Mouse (Mus musculus) liver, postnatal 0 days (tissue): ENCODE measurements around the gene Adgrl2.

Experiments used
- CTCF ChIP-seq: sonication (generic); IDR thresholded peaks from 2 replicates; pipeline ENCODE4 v1.5.1; 2016; ENCODE audit warnings: antibody characterized with exemption, low read depth
- EP300 ChIP-seq: IDR thresholded peaks from 2 replicates; pipeline ENCODE4 v1.6.1; 2016; ENCODE audit warnings: antibody characterized with exemption, low read depth, mild to moderate bottlenecking

- TF ChIP-seq CTCF = no peak
- no peak for TF ChIP-seq EP300
These were observed 29.5 kb downstream of the Adgrl2 start for GRCm38 (mm10) chr3:148960751-148961289.
